Mouse (Mus musculus) embryo, embryonic 10 days (tissue): ENCODE results near the gene Ccdc169.

ENCODE experiments used
- DNase-seq: peaks from one replicate; pipeline ENCODE4 v3.0.0-alpha.2; 2015; ENCODE audit warnings: low spot score

Ccdc169 gene

GRCm38 (mm10) chr3:55122336-55122870 lies 14.7 kb upstream of the Ccdc169 start:
- DNase-seq: no peak

- no peak for DNase-seq
These were observed 14.1 kb upstream of the Ccdc169 start for GRCm38 (mm10) chr3:55123064-55123463.

DNA sequence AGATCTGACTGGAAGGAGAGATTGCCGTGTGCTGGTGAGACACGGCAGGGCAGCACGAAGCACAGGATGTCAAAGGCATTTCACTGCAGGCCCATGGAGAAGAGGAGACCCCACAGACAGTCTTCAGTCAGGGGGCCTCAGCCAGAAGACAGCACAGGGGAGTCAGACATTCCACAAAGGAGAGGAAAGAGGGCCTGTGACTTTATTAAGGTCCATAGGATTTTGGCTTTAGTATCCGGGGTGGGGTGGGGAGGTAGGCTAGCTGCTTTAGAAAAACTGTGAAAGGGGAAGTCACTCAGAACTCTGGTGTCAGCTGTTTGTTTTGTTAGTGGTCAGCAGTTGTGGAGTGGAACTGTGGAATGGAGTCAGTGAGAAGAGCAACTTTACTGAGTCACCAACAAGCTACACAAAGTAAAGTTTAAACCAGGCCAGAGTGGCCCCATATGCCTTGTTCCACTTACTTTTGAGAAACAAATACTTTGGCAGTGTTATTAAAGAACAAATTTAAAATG lies 7.9 kb upstream of the Ccdc169 start:
- no peak for DNase-seq

DNA sequence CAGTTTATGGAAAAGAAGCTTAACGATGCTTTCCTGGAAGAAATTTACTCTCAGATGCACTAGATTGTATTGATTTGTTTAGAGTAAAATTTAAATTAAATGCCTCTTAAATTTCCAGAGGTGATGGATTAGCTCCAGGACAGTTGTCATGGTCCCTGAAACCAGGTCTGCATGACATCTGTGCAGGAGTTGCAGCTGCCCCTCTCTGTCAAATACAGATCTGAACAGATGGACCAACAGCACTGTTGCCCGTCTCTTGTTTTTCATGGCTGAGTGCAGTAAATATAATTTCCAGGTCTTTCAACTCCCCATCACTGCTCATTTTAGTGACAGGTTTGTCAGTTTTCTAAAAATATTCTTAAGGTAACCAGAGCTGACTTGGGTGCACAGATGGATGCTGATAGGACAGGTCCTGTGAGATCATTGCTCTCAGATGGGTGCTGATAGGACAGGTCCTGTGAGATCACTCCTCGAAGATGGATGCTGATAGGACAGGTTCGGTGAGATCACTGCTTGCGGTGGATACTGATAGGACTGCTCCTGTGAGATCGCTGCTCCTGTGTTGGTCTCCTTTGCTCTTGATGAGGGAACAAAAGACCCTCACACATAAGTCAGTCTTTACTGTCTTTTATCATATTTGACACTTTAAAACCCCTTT lies 5.4 kb upstream of the Ccdc169 start:
- no peak for DNase-seq

DNA sequence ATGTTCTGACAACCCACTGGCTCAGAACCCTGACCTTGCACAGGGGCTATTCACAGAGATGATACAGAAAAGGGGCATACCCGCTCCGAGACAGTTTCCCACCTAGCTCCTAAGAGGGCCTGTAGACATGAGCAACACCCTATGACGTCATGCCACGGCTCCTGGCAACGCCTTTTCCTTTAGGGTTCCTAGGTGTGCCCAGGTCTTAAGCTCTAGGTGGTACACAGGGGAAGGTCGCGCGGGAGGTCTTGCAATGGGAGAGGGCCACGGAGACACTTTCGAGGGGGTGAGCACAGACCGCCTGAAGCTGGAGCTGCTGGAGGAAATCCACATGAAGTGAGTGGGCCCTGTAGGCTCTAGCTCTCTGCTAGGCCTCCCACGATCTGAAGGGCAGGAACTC lies 2.7 kb downstream of the Ccdc169 start:
- no peak for DNase-seq

- peak; percentile 22 for DNase-seq
These were observed 4.3 kb downstream of the Ccdc169 start for GRCm38 (mm10) chr3:55141401-55141800.

DNA sequence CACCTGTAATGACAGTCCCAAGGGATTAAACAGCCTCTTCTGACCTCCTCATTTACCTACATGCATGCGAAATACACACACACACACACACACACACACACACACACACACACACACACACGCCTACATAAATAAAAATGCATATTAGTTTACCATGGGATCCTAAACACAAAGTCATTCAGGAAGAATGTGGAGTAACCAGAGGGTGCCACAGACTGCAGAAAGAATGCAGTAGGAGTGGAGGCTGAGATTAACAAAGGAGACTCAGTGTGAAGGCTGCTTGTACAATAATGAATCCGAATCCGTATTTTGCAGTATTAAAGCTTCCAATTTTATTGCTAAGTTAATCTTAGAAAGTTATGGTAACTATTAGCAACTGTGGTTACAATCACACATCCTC lies 7.8 kb downstream of the Ccdc169 start:
- no peak for DNase-seq

DNA sequence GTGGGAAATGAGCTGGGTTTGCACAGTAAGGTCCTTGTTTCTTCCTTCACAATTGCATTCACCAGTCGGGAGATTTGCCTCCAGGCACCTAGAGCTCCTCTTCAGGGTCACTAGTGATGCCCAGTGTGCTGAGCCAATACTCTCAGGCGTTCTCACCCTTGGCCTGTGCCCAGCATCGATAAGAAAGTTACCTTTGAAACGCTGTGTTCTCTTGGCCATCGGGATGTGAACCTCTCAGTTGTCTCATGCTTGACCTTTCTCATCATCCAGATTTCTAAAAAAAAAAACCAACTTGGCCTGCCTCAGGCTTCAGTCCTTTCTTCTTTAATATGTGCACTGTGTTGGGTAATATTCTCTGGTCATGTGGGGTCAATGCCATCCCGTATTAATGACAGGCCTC lies 9.3 kb downstream of the Ccdc169 start:
- DNase-seq: no peak

GRCm38 (mm10) chr3:55147156-55147555 lies 10.0 kb downstream of the Ccdc169 start:
- no peak for DNase-seq

DNA sequence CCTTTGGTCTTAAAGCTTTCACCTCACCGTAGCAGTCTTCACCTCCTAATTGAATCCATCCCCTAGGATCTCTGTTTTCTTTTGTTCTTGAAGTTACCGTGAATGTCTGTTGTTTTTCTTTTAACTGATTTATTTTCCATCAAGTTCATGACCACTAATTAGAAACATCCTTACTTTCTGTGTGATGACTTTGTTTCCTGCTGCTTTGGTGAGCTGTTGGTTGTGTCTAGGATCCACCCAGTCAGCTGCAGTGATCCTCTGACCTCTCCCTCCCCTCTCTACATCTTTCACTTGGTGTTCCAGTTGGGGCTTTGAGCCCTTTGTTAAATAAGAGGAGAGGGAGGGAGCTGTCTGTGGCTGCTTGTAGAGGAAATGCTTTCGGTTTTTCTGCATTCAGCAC lies 11.0 kb downstream of the Ccdc169 start:
- peak; percentile 63 for DNase-seq

GRCm38 (mm10) chr3:55151656-55152433 lies 14.7 kb downstream of the Ccdc169 start:
- peak; percentile 83 for DNase-seq

DNA sequence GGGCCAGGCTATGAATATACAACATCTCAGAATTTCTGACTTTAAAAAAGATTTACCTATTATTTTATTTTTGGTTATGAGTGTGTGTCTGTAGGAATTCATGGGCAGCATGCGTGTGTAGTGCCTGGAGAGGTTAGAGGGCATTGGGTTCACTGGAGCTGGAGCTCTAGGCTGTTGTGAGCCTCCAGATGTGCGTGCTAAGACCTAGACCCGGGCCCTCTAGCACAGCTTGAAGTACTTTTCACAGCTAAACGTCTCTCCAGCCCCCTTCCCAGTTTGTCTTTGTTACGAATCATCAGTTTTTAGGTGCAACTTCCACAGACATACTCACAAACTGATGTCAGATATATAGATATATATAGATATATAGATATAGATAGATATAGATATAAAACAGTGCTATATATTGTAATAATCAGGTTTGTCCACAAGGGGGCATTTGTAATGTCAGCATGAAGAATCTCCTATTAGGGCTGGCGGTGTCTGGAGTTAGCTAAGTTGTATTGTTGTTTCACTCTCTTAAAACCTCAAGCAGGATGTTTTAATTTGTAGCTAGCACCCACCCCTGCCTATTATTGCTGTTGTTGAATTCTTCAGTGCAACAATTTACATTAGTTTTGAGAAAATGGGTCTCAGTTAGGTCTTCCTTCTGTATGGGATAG lies 15.7 kb downstream of the Ccdc169 start:
- DNase-seq: peak; percentile 51

DNA sequence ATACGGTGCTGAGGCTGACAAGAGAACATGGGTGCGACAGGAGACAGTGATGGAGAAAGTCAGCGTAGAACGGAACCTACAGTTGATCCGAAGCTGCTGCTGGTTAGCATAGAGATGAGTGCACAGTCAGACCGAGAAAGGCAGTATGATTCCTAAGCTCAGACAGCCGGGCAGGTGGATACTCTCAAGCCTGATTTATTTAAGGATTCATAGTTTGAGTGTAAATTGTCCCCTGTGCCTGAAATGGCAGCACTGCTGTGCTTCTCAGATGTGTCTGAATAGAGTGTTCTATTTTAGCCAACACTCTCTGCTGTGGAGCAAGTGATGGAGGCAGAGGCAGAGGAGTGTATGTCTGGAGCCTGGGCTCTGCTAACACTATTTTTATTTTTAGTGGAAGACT lies 17.0 kb downstream of the Ccdc169 start:
- DNase-seq: no peak

- no peak for DNase-seq
These were observed 20.3 kb downstream of the Ccdc169 start for GRCm38 (mm10) chr3:55157413-55157812.

GRCm38 (mm10) chr3:55161144-55161543 lies 24.0 kb downstream of the Ccdc169 start:
- DNase-seq: peak; percentile 11

- no peak for DNase-seq
These were observed 26.4 kb downstream of the Ccdc169 start for GRCm38 (mm10) chr3:55163510-55163909.

DNA sequence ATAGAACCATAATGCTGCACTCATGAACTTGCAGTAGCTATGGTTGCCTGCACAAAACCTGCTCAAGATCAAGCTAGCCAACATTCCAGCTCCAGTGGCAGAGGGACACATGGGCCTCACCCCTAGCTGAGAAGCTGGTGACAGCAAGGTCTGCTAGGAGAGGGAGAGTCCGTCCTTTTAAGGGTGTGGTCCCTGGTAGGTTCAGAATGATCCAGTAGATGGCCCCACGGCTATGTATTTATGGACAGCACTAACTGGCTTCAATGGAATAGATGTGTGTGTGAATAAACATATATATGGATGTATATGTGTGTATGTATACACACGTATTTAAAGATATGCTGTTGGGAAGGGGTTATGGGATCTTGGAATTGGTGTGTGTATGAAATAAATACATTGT lies 35.3 kb downstream of the Ccdc169 start:
- DNase-seq: no peak

GRCm38 (mm10) chr3:55177271-55177670 lies 40.1 kb downstream of the Ccdc169 start:
- no peak for DNase-seq

GRCm38 (mm10) chr3:55181766-55182165 lies 44.6 kb downstream of the Ccdc169 start, which contains the start of gene Sohlh2:
Sohlh2 (plus strand) TSS chr3:55182028.
- no peak for DNase-seq

GRCm38 (mm10) chr3:55191668-55192067 lies 54.5 kb downstream of the Ccdc169 start:
- no peak for DNase-seq

- no peak for DNase-seq
These were observed 56.2 kb downstream of the Ccdc169 start for GRCm38 (mm10) chr3:55193351-55193750.

DNA sequence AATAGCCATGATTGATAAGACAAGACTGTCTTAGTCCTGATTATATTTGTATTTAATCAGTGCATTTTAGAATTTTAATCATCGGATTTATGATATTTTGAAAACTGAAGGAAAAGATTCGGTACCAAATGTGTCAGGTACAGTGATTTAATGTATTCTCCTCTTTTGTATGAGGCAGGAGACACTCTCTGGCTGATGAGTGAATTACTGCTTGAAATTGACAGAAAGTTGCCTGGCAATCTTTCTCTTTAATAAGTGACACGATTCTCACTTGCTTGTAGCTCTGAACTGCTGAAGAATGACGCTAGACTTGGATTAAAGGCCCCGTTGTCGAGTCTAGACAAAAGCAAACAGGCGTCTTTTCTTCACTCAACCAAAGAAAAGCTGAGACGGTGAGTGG lies 57.7 kb downstream of the Ccdc169 start:
- no peak for DNase-seq
